Mouse (Mus musculus) embryonic fibroblast, embryonic 13.5 days (primary cell): ENCODE data around the gene Kmt2c.

Experiments
- CTCF ChIP-seq: IDR thresholded peaks from 2 replicates; pipeline ENCODE4 v1.5.1; 2011; ENCODE audit warnings: mild to moderate bottlenecking, control low read depth, low read length, moderate library complexity, borderline replicate concordance; ENCODE audit not compliant: insufficient read depth
- POLR2A ChIP-seq: IDR thresholded peaks from 2 replicates; pipeline ENCODE4 v1.6.1; 2011; ENCODE audit warnings: low read depth, mild to moderate bottlenecking, control low read depth, low read length, moderate library complexity

- TF ChIP-seq CTCF: no peak
- TF ChIP-seq POLR2A: no peak
These were observed 167.3 kb downstream of the Kmt2c start for GRCm38 (mm10) chr5:25331322-25331721.
